Mouse (Mus musculus): ENCODE data around the gene Klhdc7b. TPM values are rescaled to one million over a fixed set of nuclear protein-coding genes. Genes with fewer than 3 reads are reported as not detected.
"Not testable (repeated sequence)": the region's sequence is repeated elsewhere in the genome, so short reads cannot be mapped to it uniquely, and the experiment has no call there.

The Klhdc7b gene
- polyA plus RNA-seq, 1 experiment from 2014 or later = not detected

- Histone ChIP-seq H3K9me3 (ENCODE audit: control insufficient read depth, low read length) (no peaks in the 10 kb centered on the region), H3K9ac (ENCODE audit: low read depth, low read length) (peak within 1 kb of the TSS; percentile 87), H3K4me3 (ENCODE audit: low read length) (peak within 1 kb of the TSS; percentile 87), H3K27ac (ENCODE audit: low read length) (peak within 1 kb of the TSS; percentile 99), H3K4me1 (ENCODE audit: control insufficient read depth, insufficient read depth, low read length) (peaks cover 12% of the 10 kb centered on the region), H3K27me3 (replicated peaks; ENCODE audit: control insufficient read depth, insufficient read depth, low read length) (no peaks in the 10 kb centered on the region), H3K4me2 (ENCODE audit: low read depth, low read length) (peak within 1 kb of the TSS; percentile 88), H3K36me3 (ENCODE audit: control insufficient read depth, insufficient read depth, low read length) (0 out of 2 replicates have a peak, but pooled peaks cover 4% of the 10 kb centered on the region)
- peak; percentile 95 for ATAC-seq
- WGBS = under 1% methylated on average over 69 of the region's 70 CpGs
These were observed 44.9 kb downstream of the Klhdc7b start, which contains the start of the genes C730034F03Rik, Gm44502 and Chkb for GRCm38 (mm10) chr15:89429352-89430221. C730034F03Rik (plus strand) TSS chr15:89429589. Gm44502 (minus strand) TSS chr15:89429696. Chkb (minus strand) TSS chr15:89429908.

GRCm38 (mm10) chr15:89430341-89430740 is 45.6 kb downstream of the Klhdc7b start:
- no peaks in the 10 kb centered on the region for H3K27me3 ChIP-seq (replicated peaks; ENCODE audit: control insufficient read depth, insufficient read depth, low read length)
- no peak for ATAC-seq
- H3K4me3 ChIP-seq (ENCODE audit: low read length) = peak overlapping the region; percentile 87
- peak overlapping the region; percentile 88 for H3K4me2 ChIP-seq (ENCODE audit: low read depth, low read length)
- H3K36me3 ChIP-seq (ENCODE audit: control insufficient read depth, insufficient read depth, low read length) = 0 out of 2 replicates have a peak, but pooled peaks cover 4% of the 10 kb centered on the region
- 46% methylated on average over 6 of the region's 6 CpGs for WGBS
- peak overlapping the region; percentile 87 for H3K9ac ChIP-seq (ENCODE audit: low read depth, low read length)
- H3K27ac ChIP-seq (ENCODE audit: low read length) = peak overlapping the region; percentile 99
- H3K4me1 ChIP-seq (ENCODE audit: control insufficient read depth, insufficient read depth, low read length) = peaks cover 12% of the 10 kb centered on the region
- H3K9me3 ChIP-seq (ENCODE audit: control insufficient read depth, low read length) = no peaks in the 10 kb centered on the region

GRCm38 (mm10) chr15:89430771-89431170 is 46.1 kb downstream of the Klhdc7b start:
- H3K9me3 ChIP-seq (ENCODE audit: control insufficient read depth, low read length); H3K4me3 ChIP-seq (ENCODE audit: low read length); H3K27me3 ChIP-seq (replicated peaks; ENCODE audit: control insufficient read depth, insufficient read depth, low read length); ATAC-seq; H3K27ac ChIP-seq (ENCODE audit: low read length); H3K9ac ChIP-seq (ENCODE audit: low read depth, low read length); H3K36me3 ChIP-seq (ENCODE audit: control insufficient read depth, insufficient read depth, low read length): not testable (repeated sequence)
- Histone ChIP-seq H3K4me2 (ENCODE audit: low read depth, low read length) (peak overlapping the region; percentile 88; the same call in 1 of the 2 replicates), H3K4me1 (ENCODE audit: control insufficient read depth, insufficient read depth, low read length) (peaks cover 12% of the 10 kb centered on the region)
- WGBS = 76% methylated on average over 8 of the region's 9 CpGs

- Histone ChIP-seq H3K9ac (ENCODE audit: low read depth, low read length) (no peak overlapping the region), H3K4me2 (ENCODE audit: low read depth, low read length) (no peak overlapping the region), H3K9me3 (ENCODE audit: control insufficient read depth, low read length) (no peaks in the 10 kb centered on the region), H3K36me3 (ENCODE audit: control insufficient read depth, insufficient read depth, low read length) (0 out of 2 replicates have a peak, but pooled peaks cover 4% of the 10 kb centered on the region), H3K4me3 (ENCODE audit: low read length) (no peak overlapping the region), H3K27me3 (replicated peaks; ENCODE audit: control insufficient read depth, insufficient read depth, low read length) (no peaks in the 10 kb centered on the region), H3K27ac (ENCODE audit: low read length) (0 out of 2 replicates have a peak overlapping the region, but pooled peaks have one; percentile 18), H3K4me1 (ENCODE audit: control insufficient read depth, insufficient read depth, low read length) (peaks cover 9% of the 10 kb centered on the region)
- ATAC-seq = no peak
- 75% methylated on average over 3 of the region's 3 CpGs for WGBS
These were observed 46.6 kb downstream of the Klhdc7b start for GRCm38 (mm10) chr15:89431271-89431670.

- WGBS = 94% methylated on average over 6 of the region's 6 CpGs
- Histone ChIP-seq H3K4me3 (ENCODE audit: low read length) (no peak overlapping the region), H3K27ac (ENCODE audit: low read length) (0 out of 2 replicates have a peak overlapping the region, but pooled peaks have one; percentile 25), H3K27me3 (replicated peaks; ENCODE audit: control insufficient read depth, insufficient read depth, low read length) (no peaks in the 10 kb centered on the region), H3K9me3 (ENCODE audit: control insufficient read depth, low read length) (no peaks in the 10 kb centered on the region), H3K36me3 (ENCODE audit: control insufficient read depth, insufficient read depth, low read length) (no peaks in the 10 kb centered on the region), H3K4me1 (ENCODE audit: control insufficient read depth, insufficient read depth, low read length) (peaks cover 9% of the 10 kb centered on the region), H3K4me2 (ENCODE audit: low read depth, low read length) (no peak overlapping the region), H3K9ac (ENCODE audit: low read depth, low read length) (no peak overlapping the region)
- ATAC-seq = no peak
These were observed 47.1 kb downstream of the Klhdc7b start for GRCm38 (mm10) chr15:89431806-89432205.

- no peak overlapping the region for H3K9ac ChIP-seq (ENCODE audit: low read depth, low read length)
- H3K36me3 ChIP-seq (ENCODE audit: control insufficient read depth, insufficient read depth, low read length) = no peaks in the 10 kb centered on the region
- H3K4me2 ChIP-seq (ENCODE audit: low read depth, low read length) = no peak overlapping the region
- WGBS = 81% methylated on average over 4 of the region's 4 CpGs
- H3K9me3 ChIP-seq (ENCODE audit: control insufficient read depth, low read length) = no peaks in the 10 kb centered on the region
- no peak overlapping the region for H3K4me3 ChIP-seq (ENCODE audit: low read length)
- peaks cover 9% of the 10 kb centered on the region for H3K4me1 ChIP-seq (ENCODE audit: control insufficient read depth, insufficient read depth, low read length)
- no peaks in the 10 kb centered on the region for H3K27me3 ChIP-seq (replicated peaks; ENCODE audit: control insufficient read depth, insufficient read depth, low read length)
- ATAC-seq = no peak
- H3K27ac ChIP-seq (ENCODE audit: low read length) = no peak overlapping the region
These were observed 48.2 kb downstream of the Klhdc7b start for GRCm38 (mm10) chr15:89432946-89433345.

- H3K4me3 ChIP-seq (ENCODE audit: low read length) = no peak overlapping the region
- H3K27me3 ChIP-seq (replicated peaks; ENCODE audit: control insufficient read depth, insufficient read depth, low read length) = no peaks in the 10 kb centered on the region
- 79% methylated on average over 3 of the region's 3 CpGs for WGBS
- peaks cover 4% of the 10 kb centered on the region for H3K4me1 ChIP-seq (ENCODE audit: control insufficient read depth, insufficient read depth, low read length)
- no peak for ATAC-seq
- H3K4me2 ChIP-seq (ENCODE audit: low read depth, low read length) = no peak overlapping the region
- no peak overlapping the region for H3K27ac ChIP-seq (ENCODE audit: low read length)
- no peaks in the 10 kb centered on the region for H3K9me3 ChIP-seq (ENCODE audit: control insufficient read depth, low read length)
- H3K9ac ChIP-seq (ENCODE audit: low read depth, low read length) = no peak overlapping the region
- H3K36me3 ChIP-seq (ENCODE audit: control insufficient read depth, insufficient read depth, low read length) = no peaks in the 10 kb centered on the region
These were observed 49.4 kb downstream of the Klhdc7b start for GRCm38 (mm10) chr15:89434136-89434535.

- no peaks in the 10 kb centered on the region for H3K27me3 ChIP-seq (replicated peaks; ENCODE audit: control insufficient read depth, insufficient read depth, low read length)
- H3K27ac ChIP-seq (ENCODE audit: low read length) = no peak overlapping the region
- H3K4me3 ChIP-seq (ENCODE audit: low read length) = no peak overlapping the region
- no peak overlapping the region for H3K4me2 ChIP-seq (ENCODE audit: low read depth, low read length)
- 87% methylated on average over 5 of the region's 5 CpGs for WGBS
- no peak for ATAC-seq
- H3K9me3 ChIP-seq (ENCODE audit: control insufficient read depth, low read length) = no peaks in the 10 kb centered on the region
- no peaks in the 10 kb centered on the region for H3K36me3 ChIP-seq (ENCODE audit: control insufficient read depth, insufficient read depth, low read length)
- no peak overlapping the region for H3K9ac ChIP-seq (ENCODE audit: low read depth, low read length)
- peaks cover 4% of the 10 kb centered on the region; the same call in 1 of the 2 replicates for H3K4me1 ChIP-seq (ENCODE audit: control insufficient read depth, insufficient read depth, low read length)
These were observed 51.2 kb downstream of the Klhdc7b start for GRCm38 (mm10) chr15:89435878-89436277.
